Mouse (Mus musculus) spleen, adult 2 months (tissue): ENCODE measurements at regions not wholly inside any gene's neighbourhood (a gene's known extent, or its start where the extent isn't known, plus 50 kb on each side); places are given as distances from the start of the nearest gene placed in this dataset.

ENCODE experiments used
- CTCF ChIP-seq: fragments of 200-500 bp; IDR thresholded peaks from 2 replicates; pipeline ENCODE4 v1.5.1; 2011; ENCODE audit warnings: mild to moderate bottlenecking, inconsistent platforms; ENCODE audit not compliant: insufficient read depth, insufficient read length, insufficient replicate concordance; ENCODE audit errors: extremely low read depth
- POLR2A ChIP-seq: fragments of 200-500 bp; IDR thresholded peaks from 2 replicates; pipeline ENCODE4 v1.6.1; 2011; ENCODE audit warnings: low read depth, low read length, inconsistent platforms

GRCm38 (mm10) chr7:125384171-125384570 lies 60.3 kb upstream of the Kdm8 start:
- TF ChIP-seq POLR2A: no peak
- TF ChIP-seq CTCF: no peak
